Comparison of ENCODE assay signal across 28 mouse cellular contexts in the genomic region with DNA sequence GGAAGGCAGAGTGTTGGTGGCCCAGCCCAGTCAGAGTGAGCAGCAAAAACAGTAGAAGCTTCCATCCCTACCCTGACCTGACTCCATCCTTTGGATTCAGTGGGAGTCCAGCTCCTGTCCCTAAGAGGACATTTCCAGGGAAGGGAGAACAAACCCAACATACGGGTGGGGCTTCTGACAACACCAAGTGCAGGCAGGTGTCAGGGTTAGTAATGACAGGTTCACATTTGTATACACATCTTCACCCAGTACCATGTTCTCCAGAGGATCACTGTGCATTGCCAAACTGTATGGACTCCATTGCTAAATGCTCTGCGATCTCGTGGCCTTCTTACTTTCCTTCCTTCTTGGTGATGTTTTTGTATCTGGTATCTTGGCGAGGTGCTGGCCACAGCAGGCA. TPM values are rescaled to one million over a fixed set of nuclear protein-coding genes. Genes with fewer than 3 reads are reported as not detected.
DNase-seq lines count a peak whose midpoint lies in the region; ATAC-seq and TF ChIP-seq lines count a peak whose summit lies in the region.
"Had no signal": no experiment of that assay in that cellular context is flagged by ENCODE, and none has a peak within 500 bp of the region (broad histone marks: within the 10 kb centered on the region; RNA-seq: fewer than 3 reads in every experiment).

A gene (minus strand): TSS at position 101 of the 400 bp plus-strand sequence.

- 91% methylated on average over 4 of the region's 4 CpGs for WGBS in intestine, postnatal 0 days
- WGBS in intestine, embryonic 16.5 days: 91% methylated on average over 4 of the region's 4 CpGs
- WGBS in large intestine, adult 2 months: 81% methylated on average over 4 of the region's 4 CpGs
- 84% methylated on average over 4 of the region's 4 CpGs for WGBS in small intestine, adult 2 months
- 87% methylated on average over 4 of the region's 4 CpGs for WGBS in stomach, postnatal 0 days
- WGBS in hindbrain, postnatal 0 days: 94% methylated on average over 4 of the region's 4 CpGs

- no peak for ATAC-seq in intestine, postnatal 0 days
- no peak for ATAC-seq in intestine, embryonic 16.5 days
- ATAC-seq in stomach, postnatal 0 days (ENCODE audit: low FRiP score, low TSS enrichment): no peak
- no peak for ATAC-seq in hindbrain, postnatal 0 days
- ATAC-seq: activated CD4-positive, CD25-positive, alpha-beta regulatory T cell, adult 4 months; CD4-positive, CD25-positive, alpha-beta regulatory T cell, adult 4 months; Patski had no signal

- H3K27me3 ChIP-seq in intestine, postnatal 0 days (replicated peaks; ENCODE audit: control insufficient read depth, insufficient read depth, low read length): peaks cover 58% of the 10 kb centered on the region
- H3K27me3 ChIP-seq in intestine, embryonic 16.5 days (replicated peaks; ENCODE audit: control insufficient read depth, insufficient read depth, low read length): 0 out of 2 replicates have a peak, but pooled peaks cover 7% of the 10 kb centered on the region
- H3K27me3 ChIP-seq in small intestine, adult 2 months (ENCODE audit: control insufficient read depth, insufficient read depth, low read length): no peaks in the 10 kb centered on the region
- H3K27me3 ChIP-seq in stomach, postnatal 0 days (ENCODE audit: control insufficient read depth, insufficient read depth, low read length): no peaks in the 10 kb centered on the region
- H3K27me3 ChIP-seq in hindbrain, postnatal 0 days (ENCODE audit: insufficient read depth, low read length): no peaks in the 10 kb centered on the region

- H3K4me1 ChIP-seq in intestine, postnatal 0 days (replicated peaks; ENCODE audit: control insufficient read depth, insufficient read depth, low read length): peaks cover 4% of the 10 kb centered on the region; the same call in 1 of the 2 replicates
- H3K4me1 ChIP-seq in intestine, embryonic 16.5 days (ENCODE audit: control insufficient read depth, insufficient read depth, low read length): peaks cover 17% of the 10 kb centered on the region
- H3K4me1 ChIP-seq in small intestine, adult 2 months (ENCODE audit: control insufficient read depth, insufficient read depth, insufficient read length, low read length): peaks cover 45% of the 10 kb centered on the region; the same call in 1 of the 2 replicates
- H3K4me1 ChIP-seq in stomach, postnatal 0 days (replicated peaks; ENCODE audit: control insufficient read depth, insufficient read depth): no peaks in the 10 kb centered on the region
- H3K4me1 ChIP-seq in hindbrain, postnatal 0 days (ENCODE audit: insufficient read depth, low read length): no peaks in the 10 kb centered on the region

- TF ChIP-seq CTCF in intestine, postnatal 0 days (IDR thresholded peaks at IDR 0.05; ENCODE audit: low read depth): no peak
- TF ChIP-seq CTCF in small intestine, adult 2 months (IDR thresholded peaks at IDR 0.05; ENCODE audit: extremely low read depth, insufficient read length, insufficient replicate concordance, low read depth, low read length): no peak
- no peak for TF ChIP-seq CTCF in stomach, postnatal 0 days (IDR thresholded peaks at IDR 0.05; ENCODE audit: low read depth)
- TF ChIP-seq CTCF in hindbrain, postnatal 0 days (IDR thresholded peaks at IDR 0.05; ENCODE audit: low read depth): no peak

- H3K27ac ChIP-seq in intestine, postnatal 0 days (ENCODE audit: low read depth, low read length): no peak within 1 kb of the TSS
- H3K27ac ChIP-seq in intestine, embryonic 16.5 days (ENCODE audit: low read length): no peak within 1 kb of the TSS
- no peak within 1 kb of the TSS for H3K27ac ChIP-seq in small intestine, adult 2 months (ENCODE audit: insufficient read depth, low read depth, low read length)
- H3K27ac ChIP-seq in stomach, postnatal 0 days (replicated peaks): no peak within 1 kb of the TSS
- H3K27ac ChIP-seq in hindbrain, postnatal 0 days: no peak within 1 kb of the TSS

- no peak for TF ChIP-seq EP300 in stomach, postnatal 0 days (optimal IDR thresholded peaks at IDR 0.05)

- H3K4me2 ChIP-seq in intestine, postnatal 0 days (replicated peaks; ENCODE audit: low read depth): no peak within 1 kb of the TSS
- no peak within 1 kb of the TSS for H3K4me2 ChIP-seq in intestine, embryonic 16.5 days (ENCODE audit: low read depth, low read length)
- no peak within 1 kb of the TSS for H3K4me2 ChIP-seq in stomach, postnatal 0 days (replicated peaks; ENCODE audit: low read depth)
- no peak within 1 kb of the TSS for H3K4me2 ChIP-seq in hindbrain, postnatal 0 days (ENCODE audit: low read depth, low read length)

- TF ChIP-seq POLR2A in small intestine, adult 2 months (IDR thresholded peaks at IDR 0.05; ENCODE audit: low read depth, low read length): no peak

- H3K9me3 ChIP-seq in intestine, postnatal 0 days (ENCODE audit: control insufficient read depth): no peaks in the 10 kb centered on the region
- H3K9me3 ChIP-seq in intestine, embryonic 16.5 days (ENCODE audit: control insufficient read depth, low read length): no peaks in the 10 kb centered on the region
- no peaks in the 10 kb centered on the region for H3K9me3 ChIP-seq in stomach, postnatal 0 days (ENCODE audit: control insufficient read depth, low read length)
- no peaks in the 10 kb centered on the region for H3K9me3 ChIP-seq in hindbrain, postnatal 0 days (ENCODE audit: low read length)
- H3K9me3 ChIP-seq: G1E had no signal

- H3K36me3 ChIP-seq in intestine, postnatal 0 days (ENCODE audit: control insufficient read depth, insufficient read depth): no peaks in the 10 kb centered on the region
- H3K36me3 ChIP-seq in intestine, embryonic 16.5 days (ENCODE audit: control insufficient read depth, insufficient read depth, low read length): no peaks in the 10 kb centered on the region
- H3K36me3 ChIP-seq in small intestine, adult 2 months (ENCODE audit: control insufficient read depth, insufficient read depth, low read length): no peaks in the 10 kb centered on the region
- H3K36me3 ChIP-seq in stomach, postnatal 0 days (ENCODE audit: control insufficient read depth, insufficient read depth, low read length): no peaks in the 10 kb centered on the region
- no peaks in the 10 kb centered on the region for H3K36me3 ChIP-seq in hindbrain, postnatal 0 days (ENCODE audit: insufficient read depth, low read length)
- H3K36me3 ChIP-seq: G1E had no signal

- no peak within 1 kb of the TSS for H3K9ac ChIP-seq in intestine, postnatal 0 days (ENCODE audit: low read depth, low read length)
- no peak within 1 kb of the TSS for H3K9ac ChIP-seq in intestine, embryonic 16.5 days (ENCODE audit: low read depth, low read length)
- no peak within 1 kb of the TSS for H3K9ac ChIP-seq in stomach, postnatal 0 days (ENCODE audit: low read length)
- H3K9ac ChIP-seq in hindbrain, postnatal 0 days (replicated peaks; ENCODE audit: low read length): no peak within 1 kb of the TSS

- H3K4me3 ChIP-seq in intestine, postnatal 0 days (ENCODE audit: low read depth, low read length): no peak within 1 kb of the TSS
- H3K4me3 ChIP-seq in intestine, embryonic 16.5 days (ENCODE audit: low read length): no peak within 1 kb of the TSS
- no peak within 1 kb of the TSS for H3K4me3 ChIP-seq in small intestine, adult 2 months (ENCODE audit: low read depth, low read length)
- H3K4me3 ChIP-seq in stomach, postnatal 0 days (ENCODE audit: low read depth, low read length): no peak within 1 kb of the TSS
- no peak within 1 kb of the TSS for H3K4me3 ChIP-seq in hindbrain, postnatal 0 days (ENCODE audit: low read length)

- no peak for DNase-seq in large intestine, adult 2 months (ENCODE audit: low read depth, low spot score)
- DNase-seq in stomach, postnatal 0 days (ENCODE audit: low spot score): no peak
- DNase-seq in neural tube, embryonic 10.5 days (ENCODE audit: extremely low spot score, low spot score): no peak
- DNase-seq in layer of hippocampus, postnatal 14 days (ENCODE audit: low spot score in 2 of 2): no peak
- DNase-seq in hindbrain, postnatal 0 days (ENCODE audit: low spot score): no peak
- DNase-seq: adrenal gland, adult 2 months; adrenal gland, adult 8-10 months; adrenal gland, postnatal 10 days; adrenal gland, postnatal 14 days; adrenal gland, postnatal 25 days; adrenal gland, postnatal 36 days; B cell, adult 2 months; cerebellum, adult 11 months; cerebellum, adult 11-12 months had no signal

RNA-seq across cellular contexts. Expression of the gene that starts here (rescaled TPM):
- 24.5 and 49.3 TPM in 2 replicates for polyA plus RNA-seq in intestine, postnatal 0 days (2015; fragmentation: Nextera tagmentation; extraction: Ambion mirVana)
- 0.51 TPM in 1 of 2 replicates, not detected in the other for polyA plus RNA-seq in intestine, embryonic 16.5 days (2015; fragmentation: Nextera tagmentation; extraction: Ambion mirVana)
- 166 and 238 TPM in 2 replicates for polyA plus RNA-seq in large intestine, adult 2 months (2012; rRNA removed)
- 32.8 and 181 TPM in 2 replicates for polyA plus RNA-seq in small intestine, adult 2 months (2012; rRNA removed)
- 1,000 and 1,066 TPM in 2 replicates for polyA plus RNA-seq in stomach, postnatal 0 days (2015; fragmentation: Nextera tagmentation; extraction: Ambion mirVana)
- not detected for total RNA-seq in layer of hippocampus, postnatal 14 days (2021)
- total RNA-seq in hindbrain, postnatal 0 days (2014; rRNA removed): not detected in 2 replicates
- not detected in 2 replicates for polyA plus RNA-seq in hindbrain, postnatal 0 days (2015; fragmentation: Nextera tagmentation; extraction: Ambion mirVana)
- total RNA-seq: adrenal gland, adult 18-20 months; adrenal gland, adult 2 months; adrenal gland, adult 8-10 months; adrenal gland, postnatal 10 days; adrenal gland, postnatal 14 days; adrenal gland, postnatal 25 days; adrenal gland, postnatal 36 days; adrenal gland, postnatal 4 days; CH12.LX; ES-E14; G1E; MEL had no signal
- polyA plus RNA-seq: activated CD4-positive, CD25-positive, alpha-beta regulatory T cell, adult 4 months; adrenal gland, adult 2 months; brain, embryonic 14.5 days; C2C12; CD4-positive, CD25-positive, alpha-beta regulatory T cell, adult 4 months; G1E had no signal

Comparison
In these comparisons a context has a peak if more than half of its experiments do, and no peak if none do; other contexts are left out.
1. RNA of the gene that starts here (polyA plus RNA-seq): 1,000 to 1,066 TPM in stomach, postnatal 0 days, 166 to 238 TPM in large intestine, adult 2 months, 32.8 to 181 TPM in small intestine, adult 2 months and 24.5 to 49.3 TPM in intestine, postnatal 0 days; 0.51 TPM in intestine, embryonic 16.5 days and not detected in hindbrain, postnatal 0 days; every median in the first group is over 10 times any median in the second.